ENCODE assay signal across 12 mouse cellular contexts in genomic region chr15:84293590-84293989, GRCm38 (mm10).
"Had no signal": no experiment of that assay in that cellular context is flagged by ENCODE, and none has a peak within 500 bp of the region (broad histone marks: within the 10 kb centered on the region; RNA-seq: fewer than 3 reads in every experiment).

No protein-coding gene starts in this region.

- H3K9me3 ChIP-seq: limb, embryonic 13.5 days; midbrain, embryonic 15.5 days had no signal

- H3K4me2 ChIP-seq: limb, embryonic 13.5 days; midbrain, embryonic 11.5 days; midbrain, embryonic 15.5 days had no signal

- H3K4me3 ChIP-seq: layer of hippocampus, adult 2 months; limb, embryonic 13.5 days; midbrain, embryonic 15.5 days had no signal

- H3K27ac ChIP-seq: layer of hippocampus, adult 2 months; limb, embryonic 13.5 days; liver, embryonic 14.5 days; midbrain, embryonic 15.5 days; stomach, postnatal 0 days had no signal

- H3K36me3 ChIP-seq: limb, embryonic 13.5 days; midbrain, embryonic 15.5 days had no signal

- H3K27me3 ChIP-seq: midbrain, embryonic 15.5 days had no signal

- ATAC-seq: midbrain, embryonic 15.5 days had no signal

- DNase-seq: kidney, postnatal 10 days; kidney, postnatal 4 days; left cerebral cortex, postnatal 4 days; lung, adult 18-20 months; right cerebral cortex, postnatal 14 days; thymus, postnatal 4 days had no signal

- H3K9ac ChIP-seq: limb, embryonic 13.5 days; liver, embryonic 14.5 days; midbrain, embryonic 15.5 days had no signal
